Mouse (Mus musculus): ENCODE measurements around the gene Fam241a.

Gene Fam241a

DNA sequence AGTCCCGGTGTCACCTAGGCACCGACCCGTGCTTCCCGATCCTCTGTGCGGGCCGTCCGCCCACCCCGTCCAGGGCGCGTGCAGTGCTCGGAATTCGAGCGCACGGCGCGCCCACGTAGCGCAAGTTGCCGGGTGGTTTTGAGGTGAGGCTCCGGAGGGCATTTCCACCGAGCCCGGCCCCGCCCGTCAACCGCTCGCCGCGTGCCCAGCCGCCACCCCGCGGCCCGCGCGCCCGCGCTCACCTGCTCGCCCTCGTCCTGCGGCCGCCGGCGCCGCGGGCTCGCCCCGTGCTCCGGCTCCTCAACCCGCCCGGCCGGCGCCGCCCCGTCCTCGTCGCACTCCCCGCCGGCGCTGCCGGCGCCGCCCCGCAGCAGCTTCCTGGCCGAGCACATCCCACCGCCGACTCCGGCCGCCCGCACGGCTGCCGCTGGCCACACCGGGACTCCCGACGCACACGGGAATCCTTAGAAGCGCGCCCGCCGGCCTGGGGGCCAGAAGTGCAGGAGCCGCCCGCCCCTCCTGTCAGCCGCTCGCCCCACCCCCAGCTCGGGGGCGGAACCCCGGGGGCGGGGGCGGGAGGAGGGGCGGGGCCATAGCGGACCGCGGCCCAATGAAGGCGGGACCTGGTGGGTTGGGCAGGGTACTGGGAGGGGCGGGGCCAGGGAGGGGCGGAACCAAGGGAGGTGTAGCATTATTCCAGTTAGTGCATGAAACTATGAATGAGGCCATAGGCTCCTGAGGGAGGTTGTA, at the start of gene Fam241a:
Gene Fam241a (minus strand): TSS at position 533 of the 750 bp plus-strand sequence.
- DNase-seq (ENCODE audit: low spot score in 2 of 2), result peak; percentile 26 to 43

DNA sequence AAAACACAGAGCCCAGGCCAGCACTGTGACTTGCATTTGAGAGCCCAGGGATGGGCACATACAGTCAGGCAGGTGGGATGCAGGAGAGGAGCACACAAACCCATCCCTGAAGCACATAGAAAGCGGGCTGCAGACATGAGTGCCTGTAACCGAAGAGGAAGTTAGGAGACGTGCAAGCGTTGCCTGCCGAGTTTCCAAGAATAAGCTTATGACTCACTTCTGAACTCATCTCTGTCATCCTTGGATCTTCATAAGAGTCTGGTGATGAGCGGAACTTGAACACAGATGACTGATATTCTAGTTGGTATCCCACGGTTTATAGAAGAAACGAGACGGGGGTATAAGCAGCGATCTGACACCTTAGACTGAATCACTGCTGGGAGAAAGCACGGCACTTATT, 36.3 kb upstream of the Fam241a start:
- DNase-seq (ENCODE audit: low spot score in 2 of 2), result no peak

DNA sequence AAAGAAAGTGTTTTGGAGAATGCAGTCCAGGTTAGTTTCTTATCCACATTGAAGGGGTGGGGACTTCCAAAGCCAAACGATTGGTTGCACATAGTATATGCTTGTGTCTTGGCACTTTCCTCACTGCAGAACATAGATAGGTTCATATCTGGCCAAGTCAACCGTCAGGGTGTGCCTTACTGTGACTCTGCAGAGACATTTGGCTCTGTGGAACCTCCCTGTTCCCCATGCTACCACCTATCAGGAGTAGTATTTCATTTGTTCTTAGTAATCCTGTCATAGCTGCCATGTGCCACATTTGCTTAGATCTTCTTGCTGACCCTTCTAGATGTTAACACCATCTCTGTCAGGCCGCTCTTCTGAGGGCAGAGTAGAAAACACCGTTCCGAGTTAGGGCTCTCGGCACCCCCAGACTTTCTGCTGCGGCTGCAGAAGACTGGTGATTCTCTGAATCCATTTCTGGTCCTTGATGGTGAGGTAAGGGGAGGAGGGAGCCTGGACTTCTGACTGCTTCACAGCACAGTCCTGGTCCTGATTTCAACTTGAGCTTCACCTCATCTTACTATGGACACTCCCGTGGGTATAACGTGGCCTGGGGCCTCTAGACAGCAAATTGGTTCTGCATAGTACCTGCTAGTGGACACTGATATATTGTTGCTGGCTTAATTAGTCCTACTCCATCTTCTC, 34.3 kb upstream of the Fam241a start:
- no peak for DNase-seq (ENCODE audit: low spot score in 2 of 2)

DNA sequence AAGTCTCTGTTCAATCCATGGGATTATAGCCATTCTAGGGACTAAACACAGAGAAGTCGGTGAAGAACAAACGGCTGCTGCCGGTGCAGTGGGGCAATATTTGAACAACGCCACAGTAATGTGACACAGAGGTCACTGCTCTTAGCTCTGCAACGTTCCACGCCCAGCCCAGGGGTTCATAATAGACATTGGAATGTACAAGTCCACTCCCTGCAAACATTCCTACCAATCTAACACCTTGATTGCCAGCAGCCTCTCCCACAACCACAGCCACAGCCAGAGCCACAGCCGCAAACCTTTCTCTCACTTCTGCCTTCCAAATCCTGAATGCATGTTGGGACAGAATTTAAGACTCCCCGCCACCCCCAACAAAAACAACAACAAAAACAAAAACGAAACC, 33.8 kb upstream of the Fam241a start:
- DNase-seq (ENCODE audit: low spot score in 2 of 2), result no peak

DNA sequence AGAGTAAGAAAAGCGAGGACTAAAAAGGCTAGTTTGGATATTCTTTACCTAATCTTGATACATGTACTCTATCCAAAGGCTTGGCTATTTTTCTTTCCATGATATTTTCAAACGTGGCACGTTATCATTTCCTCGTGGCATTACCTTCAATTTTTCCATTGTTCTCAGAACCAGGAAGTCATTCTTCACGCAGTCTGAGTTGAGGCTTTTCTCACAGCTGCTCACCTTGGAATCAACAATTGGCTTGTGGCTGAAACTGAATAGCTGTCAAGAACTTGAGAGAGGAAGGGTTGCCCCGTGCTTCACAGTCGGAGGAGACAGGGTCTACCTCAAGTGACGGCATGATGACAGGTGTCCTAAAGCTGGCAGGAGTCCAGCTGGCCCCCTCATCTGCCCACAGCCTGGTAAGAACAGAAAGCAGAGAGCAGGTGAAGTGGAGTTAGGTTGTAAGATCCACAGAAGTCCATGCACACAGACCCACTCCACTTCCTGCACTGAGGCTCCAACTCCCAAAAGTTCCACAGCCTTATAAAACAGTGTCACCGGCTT, 30.6 kb upstream of the Fam241a start:
- DNase-seq (ENCODE audit: low spot score in 2 of 2), result no peak

DNA sequence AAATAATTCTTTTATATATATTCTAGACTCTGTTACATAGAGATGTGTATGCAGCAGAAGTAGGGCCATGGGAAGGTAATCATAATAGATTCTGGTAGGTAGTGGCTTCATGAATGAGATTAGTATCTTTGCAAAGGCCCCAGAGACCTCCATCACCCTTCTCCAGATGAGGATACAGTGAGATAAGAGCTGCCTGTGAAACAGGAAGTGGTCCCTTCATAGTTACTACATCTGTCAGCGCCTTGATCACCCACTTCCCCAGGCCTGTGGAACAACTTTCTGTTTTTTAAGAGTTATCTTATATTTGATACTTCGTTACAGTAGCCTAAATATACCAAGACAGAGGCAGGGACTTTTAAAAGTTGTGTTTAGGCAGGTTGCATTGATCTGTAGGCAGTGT, 28.3 kb upstream of the Fam241a start:
- no peak for DNase-seq (ENCODE audit: low spot score in 2 of 2)

DNA sequence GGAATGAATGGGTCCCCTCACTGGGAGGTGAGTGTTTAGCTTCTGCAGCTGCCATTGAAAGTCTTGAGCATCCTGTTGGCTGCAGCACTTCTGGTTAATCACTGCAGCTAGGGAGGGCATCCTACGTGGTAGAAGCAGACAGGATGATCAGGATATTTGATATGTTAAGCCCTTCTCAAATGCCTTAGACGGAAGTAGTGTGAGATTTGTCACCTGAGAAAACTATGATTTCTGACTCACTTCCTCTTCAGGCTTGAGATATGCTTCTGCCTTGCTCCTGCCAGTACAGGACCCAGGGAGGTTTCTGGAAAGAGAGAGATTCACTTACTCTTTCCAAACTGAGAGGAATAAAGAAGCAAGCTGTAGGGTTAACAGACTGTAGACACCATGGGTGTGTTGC, 27.1 kb upstream of the Fam241a start:
- DNase-seq (ENCODE audit: low spot score in 2 of 2), result no peak

DNA sequence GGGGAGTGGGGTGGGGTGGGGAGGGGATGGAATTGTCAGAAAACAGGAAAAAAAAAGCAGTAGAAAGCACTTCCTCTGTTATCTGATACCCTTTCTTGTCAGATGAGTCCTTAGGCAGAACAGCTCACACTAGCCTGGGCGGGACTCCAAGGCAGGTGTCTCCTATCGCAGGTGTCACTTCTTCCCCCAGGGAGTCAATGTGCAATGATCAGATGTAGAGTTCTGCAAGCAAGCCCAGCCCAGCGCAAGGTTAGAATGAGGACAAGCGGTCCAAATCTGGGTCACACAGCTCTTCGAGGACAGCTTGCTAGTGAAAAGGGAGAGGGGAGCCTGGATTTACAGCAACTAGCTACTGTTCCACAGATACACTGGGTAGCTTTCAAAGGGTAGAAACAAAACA, 26.0 kb upstream of the Fam241a start:
- DNase-seq (ENCODE audit: low spot score in 2 of 2), result no peak

DNA sequence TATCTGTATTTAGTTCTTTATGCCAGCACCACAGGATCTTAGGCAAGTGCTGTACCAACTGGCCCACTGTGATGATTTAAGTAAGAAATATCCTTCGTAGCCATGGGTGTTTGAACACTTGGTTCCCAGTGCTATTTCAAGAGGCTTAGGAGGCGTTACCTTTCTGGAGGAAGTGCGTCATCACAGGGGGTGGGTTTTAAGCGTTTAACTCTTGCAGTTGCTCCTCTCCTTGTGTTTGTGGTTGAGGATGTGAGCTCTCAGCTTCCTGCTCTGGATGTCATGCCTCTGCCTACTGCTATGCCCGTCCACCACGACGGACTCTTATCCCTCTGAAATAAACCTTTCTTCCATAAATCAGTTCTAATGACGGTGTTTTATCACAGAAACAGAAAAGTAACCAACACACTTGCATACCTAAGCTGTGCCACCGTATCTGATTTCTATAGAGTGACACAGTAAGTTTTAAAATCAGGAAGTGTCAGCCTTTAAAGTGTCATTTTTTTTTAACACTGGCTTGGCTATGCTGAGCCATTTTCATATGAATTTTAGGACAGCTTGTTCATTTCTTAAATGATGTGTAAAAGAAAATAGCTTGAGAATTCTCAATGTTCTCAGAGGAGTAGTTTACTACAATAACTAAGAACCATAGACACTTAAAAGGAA, 22.0 kb upstream of the Fam241a start:
- DNase-seq (ENCODE audit: low spot score in 2 of 2), result no peak

DNA sequence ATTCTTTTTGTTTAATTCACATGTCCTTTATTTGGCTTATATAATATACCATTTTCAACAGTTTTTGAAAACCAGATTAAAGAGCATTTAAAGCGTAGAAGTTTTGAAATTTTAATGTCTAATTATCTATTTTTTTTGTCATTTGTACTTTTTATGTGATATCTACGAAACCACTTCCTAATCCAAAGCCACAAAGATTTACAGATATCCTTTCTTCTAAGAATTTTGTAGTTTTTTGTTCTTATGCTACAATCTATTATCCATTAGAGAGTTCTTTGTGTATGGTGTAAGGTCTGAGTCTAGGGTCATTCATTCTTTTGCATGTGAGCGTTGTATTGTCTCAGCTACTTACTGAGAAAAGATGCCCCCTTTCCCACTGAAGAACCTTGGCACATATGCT, 21.4 kb upstream of the Fam241a start:
- DNase-seq (ENCODE audit: low spot score in 2 of 2), result no peak

DNA sequence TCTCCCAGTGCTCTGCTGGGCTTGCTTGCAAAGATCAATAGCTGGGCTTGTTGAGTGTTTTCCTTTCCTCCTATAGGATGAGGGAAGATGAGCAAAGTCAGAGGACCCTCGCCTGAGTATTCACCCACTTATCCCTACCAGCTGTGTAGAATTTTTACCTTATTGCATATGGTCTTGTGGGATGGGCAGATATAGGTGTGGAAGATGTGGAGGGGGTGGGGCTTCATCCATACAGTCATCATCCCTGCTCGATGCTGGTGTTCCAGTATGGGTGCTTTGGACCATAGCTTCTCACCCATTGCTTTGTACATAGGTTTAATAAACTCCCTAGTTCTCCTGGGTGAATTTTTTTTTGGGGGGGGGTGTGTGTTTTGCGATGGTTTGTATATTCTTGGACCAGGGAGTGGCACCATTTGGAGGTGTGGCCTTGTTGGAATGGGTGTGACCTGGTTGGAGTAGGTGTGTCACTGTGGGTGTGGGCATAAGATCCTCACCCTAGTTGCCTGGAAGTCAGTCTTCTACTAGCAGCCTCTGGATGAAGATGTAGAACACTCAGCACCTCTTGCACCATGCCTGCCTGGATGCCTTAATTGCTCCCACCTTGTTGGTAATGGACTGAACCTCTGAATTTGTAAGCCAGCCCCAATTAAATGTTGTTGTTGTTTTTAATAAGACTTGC, 19.7 kb upstream of the Fam241a start:
- no peak for DNase-seq (ENCODE audit: low spot score in 2 of 2)

DNA sequence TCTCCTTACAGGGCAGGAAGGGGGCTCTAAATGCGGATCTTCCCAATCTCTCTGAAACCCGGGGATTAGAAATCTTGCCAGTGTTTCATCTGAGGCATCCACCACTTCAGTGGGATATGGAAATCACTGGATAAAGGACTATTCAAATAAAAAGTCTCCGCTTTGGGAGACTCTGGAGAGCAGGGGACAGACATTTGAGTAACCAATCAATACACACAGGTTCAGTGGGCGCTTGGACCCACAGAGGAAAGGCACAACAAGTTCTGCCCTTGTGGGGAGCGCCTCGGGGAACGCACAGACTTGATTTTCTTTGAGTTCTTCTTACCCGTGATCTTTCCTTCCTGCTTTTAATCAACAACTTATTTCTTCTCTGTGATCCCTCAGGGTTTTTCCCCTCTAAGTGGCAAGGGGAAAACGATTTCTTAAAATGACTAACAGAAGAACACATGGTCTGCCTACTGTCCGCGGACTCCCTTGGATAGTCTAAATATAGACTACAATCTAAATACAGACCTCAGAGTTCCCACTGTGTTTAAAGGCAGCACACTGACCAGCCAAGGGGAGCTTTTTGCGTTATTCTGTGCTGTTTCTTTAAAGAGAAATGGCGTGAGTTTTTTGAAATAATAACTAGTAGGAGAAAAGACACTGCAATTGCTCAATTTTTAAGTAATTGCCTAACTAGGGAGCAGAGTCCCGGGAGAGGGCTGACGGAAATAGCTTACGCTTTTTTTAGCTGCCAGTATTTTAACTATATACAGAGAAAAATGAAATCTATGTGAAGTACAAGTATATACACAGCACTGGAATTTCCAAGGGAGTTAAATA, 18.0 kb upstream of the Fam241a start:
- DNase-seq (ENCODE audit: low spot score in 2 of 2), result no peak

DNA sequence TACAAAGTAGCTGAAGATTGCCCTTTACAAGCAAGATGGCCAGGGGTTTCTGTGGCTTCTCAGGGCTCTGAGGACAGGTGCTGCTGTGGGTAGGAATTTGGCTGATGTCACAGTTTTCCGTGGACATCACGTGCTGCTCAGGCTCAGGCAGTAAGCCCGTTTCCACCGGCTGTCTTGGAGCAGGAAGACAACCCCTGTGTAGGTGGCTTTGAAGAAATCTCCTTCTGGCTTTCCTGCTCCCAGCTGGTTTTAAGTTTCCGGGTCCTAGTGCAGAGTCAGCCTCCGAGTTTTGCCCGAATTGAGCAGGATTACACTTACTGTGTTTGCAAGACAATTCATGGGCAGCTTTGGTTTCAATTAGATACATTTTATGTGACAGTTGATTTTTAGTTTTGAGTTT, 13.8 kb upstream of the Fam241a start:
- no peak for DNase-seq (ENCODE audit: low spot score in 2 of 2)

DNA sequence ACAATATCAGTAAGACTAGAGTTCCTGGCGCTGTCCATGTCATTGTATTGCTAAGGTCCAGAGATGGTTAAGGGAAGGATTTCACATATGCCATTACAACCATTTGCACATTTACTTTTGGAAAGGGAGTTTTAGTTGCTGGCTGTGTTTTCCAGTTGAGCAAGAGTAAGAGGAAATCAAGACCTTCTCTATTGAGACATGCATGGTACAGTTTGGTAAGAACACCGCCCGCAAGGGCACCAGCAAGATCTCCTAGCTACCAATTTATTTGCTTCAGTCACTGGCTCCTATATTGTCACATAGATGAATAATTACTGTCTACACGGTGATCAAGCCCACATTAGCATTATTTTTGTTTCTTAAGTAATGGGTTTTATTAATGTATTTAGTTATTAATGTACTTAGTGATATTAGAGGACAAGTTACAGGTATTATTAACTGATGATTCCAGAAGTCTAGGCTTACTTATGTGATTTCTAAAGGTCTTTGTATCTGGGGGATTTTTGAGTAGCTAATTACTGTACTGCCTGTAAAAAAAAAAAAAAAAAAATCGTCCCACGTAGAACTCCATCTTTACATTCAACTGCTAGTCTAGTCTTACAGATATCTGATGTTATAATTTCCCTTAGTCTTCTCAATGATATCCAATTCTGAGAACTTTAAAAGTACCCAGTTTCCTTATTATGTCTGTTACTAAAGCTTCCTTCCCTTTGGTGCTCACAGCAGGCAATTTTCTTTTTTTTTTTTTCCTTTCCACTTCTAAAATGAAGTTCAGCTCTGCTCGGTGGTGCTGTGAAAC, 944 bp downstream of the Fam241a start:
- DNase-seq (ENCODE audit: low spot score in 2 of 2), result no peak

DNA sequence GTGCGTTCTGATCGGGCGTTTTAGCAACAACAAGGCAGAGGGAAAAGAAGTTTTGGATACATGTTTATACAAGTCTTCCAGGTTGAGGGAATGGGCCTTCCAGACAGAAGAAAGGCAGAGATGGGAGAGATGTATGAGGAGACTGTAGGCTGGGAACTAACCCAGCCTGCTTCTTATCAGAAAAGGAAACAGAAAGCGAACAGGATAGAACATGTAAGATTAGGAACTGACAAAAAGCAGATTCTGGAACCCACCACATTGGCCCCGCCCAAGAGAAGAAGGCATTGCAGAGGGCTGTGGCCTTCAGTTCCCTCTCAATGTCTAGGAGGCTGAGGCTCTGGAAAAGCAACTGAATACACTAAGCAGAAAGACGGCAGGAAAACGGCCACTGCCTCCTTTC, 2.2 kb downstream of the Fam241a start:
- DNase-seq (ENCODE audit: low spot score in 2 of 2), result no peak

DNA sequence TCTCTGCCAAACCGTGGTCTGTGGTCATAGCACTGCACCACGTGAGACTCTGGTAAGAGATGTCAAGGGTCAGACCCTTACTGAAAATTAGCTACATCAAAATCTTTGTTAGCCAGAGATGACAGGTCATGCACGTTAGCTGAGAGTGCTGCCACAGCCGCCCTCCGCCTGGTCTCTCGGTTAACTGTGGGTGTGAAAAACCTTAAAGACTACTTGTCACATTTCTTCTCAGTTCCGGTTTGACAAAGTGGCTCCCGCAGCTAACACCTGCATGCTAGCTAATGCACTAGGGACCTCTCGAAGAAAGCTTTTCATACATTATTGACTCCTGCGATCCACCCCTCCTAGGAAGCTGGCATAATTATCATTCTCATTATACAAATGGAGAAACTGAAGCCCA, 4.2 kb downstream of the Fam241a start:
- DNase-seq (ENCODE audit: low spot score in 2 of 2), result no peak

DNA sequence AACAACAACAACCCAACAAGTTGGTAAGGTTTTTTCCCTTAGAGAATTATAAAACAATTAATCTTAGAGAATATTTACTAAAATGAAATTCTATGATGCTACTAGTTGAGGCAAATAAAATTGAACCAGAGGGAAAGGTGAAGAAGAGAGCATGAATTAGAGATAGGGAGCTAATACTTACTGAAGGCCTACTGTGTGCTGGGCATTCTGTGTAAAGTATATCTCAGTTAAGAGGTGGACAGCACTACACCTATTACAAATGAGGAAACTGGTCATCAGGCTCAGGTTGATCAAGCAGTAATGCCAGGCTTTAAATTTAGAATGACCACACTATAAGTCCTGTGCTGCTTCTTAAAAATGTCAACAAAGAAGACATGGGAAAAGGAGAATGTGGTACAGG, 6.1 kb downstream of the Fam241a start:
- no peak for DNase-seq (ENCODE audit: low spot score in 2 of 2)

DNA sequence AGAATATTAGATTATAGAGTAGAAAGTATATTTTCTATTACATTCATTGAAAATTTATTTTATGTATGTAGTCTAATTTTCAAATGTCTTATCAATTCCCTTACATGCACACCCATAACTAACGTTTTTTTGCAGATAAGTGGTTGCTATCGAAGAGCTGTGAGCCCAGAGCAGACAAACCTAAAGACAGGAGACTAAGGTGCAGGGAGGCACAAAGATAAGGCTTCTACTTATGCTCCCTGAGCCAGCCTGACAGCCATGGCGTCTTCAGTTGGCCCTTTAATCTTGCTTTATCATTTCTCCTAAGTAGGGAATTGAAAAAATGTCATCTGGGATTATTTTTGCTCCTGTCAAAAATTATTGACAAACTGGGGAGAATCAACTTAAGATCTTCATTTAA, 6.6 kb downstream of the Fam241a start:
- DNase-seq (ENCODE audit: low spot score in 2 of 2), result no peak

DNA sequence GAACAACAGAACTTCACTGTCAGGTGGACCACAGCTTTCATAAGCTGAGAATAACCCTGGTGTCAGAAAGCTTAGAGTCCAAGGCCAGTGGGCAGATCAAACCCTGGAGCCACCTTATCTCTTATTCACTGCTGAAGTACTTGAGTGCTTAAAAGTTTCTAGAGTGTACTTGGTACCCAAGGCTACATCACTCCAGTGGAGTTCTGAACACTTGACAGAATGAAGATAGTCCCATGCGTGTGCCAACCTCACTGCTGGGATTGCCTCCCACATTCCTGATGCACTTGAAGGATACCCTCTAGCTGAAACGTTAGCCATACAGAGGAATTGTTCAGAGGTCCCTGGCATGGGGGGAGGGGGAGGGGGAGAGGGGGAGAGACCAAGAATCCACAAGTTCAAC, 14.4 kb downstream of the Fam241a start:
- no peak for DNase-seq (ENCODE audit: low spot score in 2 of 2)

DNA sequence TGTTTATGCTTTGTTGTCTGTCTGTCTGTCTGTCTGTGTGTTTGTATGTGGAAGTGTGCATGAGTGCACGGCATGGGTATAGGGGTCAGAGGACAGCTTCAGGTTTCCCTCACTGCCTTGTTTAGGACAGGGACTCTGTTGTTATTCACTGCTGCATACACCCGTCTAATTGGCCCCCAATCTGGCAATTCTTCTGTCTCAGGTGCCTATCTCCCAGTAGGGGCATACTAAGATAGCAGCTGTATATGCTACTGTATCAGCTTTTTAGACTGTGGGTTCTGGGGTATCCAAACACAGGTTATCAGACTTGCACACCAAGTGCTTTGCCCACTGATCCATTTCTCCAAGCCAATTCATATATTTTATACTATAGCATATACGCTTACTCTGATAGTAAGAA, 16.2 kb downstream of the Fam241a start:
- DNase-seq (ENCODE audit: low spot score in 2 of 2), result no peak

DNA sequence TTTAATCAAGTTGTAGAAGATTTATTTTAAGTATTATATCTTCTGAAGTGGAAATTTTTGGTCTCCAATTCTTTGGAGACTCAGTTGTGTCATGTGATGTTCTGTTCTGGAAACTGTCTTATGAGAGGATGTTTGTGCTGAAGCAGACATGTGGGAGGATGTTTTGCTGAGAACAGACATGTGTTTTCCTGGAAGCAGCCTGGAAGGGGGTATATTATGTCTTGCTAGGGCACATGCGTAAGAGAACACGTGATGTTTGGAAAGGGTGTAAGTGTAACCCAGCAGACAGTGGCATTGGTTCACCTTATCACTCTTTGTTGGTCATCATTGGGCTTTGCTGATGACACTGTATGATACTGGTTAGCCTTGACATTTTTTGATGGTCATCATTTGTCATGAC, 20.6 kb downstream of the Fam241a start:
- DNase-seq (ENCODE audit: low spot score in 2 of 2), result no peak

Data from frontal cortex, postnatal 25 days (tissue).